Mouse (Mus musculus) embryonic facial prominence, embryonic 15.5 days (tissue): ENCODE measurements around the gene Oit3. TPM values are rescaled to one million over a fixed set of nuclear protein-coding genes. Genes with fewer than 3 reads are reported as not detected.

Experiments
- ATAC-seq: fragments of 200-750 bp; cut with Nextera tagmentation; 2 replicates; pipeline ENCODE4 v1.8.0; 2017; ENCODE audit warnings: low read depth, moderate TSS enrichment; ENCODE audit not compliant: insufficient number of reproducible peaks, low FRiP score, low TSS enrichment
- H3K27ac ChIP-seq: fragments of 300-500 bp; sonication (generic); replicated peaks from 2 replicates; pipeline ENCODE4 v1.5.1; 2015; ENCODE audit warnings: mild to moderate bottlenecking, inconsistent platforms
- H3K27me3 ChIP-seq: fragments of 300-500 bp; sonication (generic); 2 replicates; pipeline ENCODE4 v1.6.1; 2015; ENCODE audit warnings: inconsistent platforms
- H3K36me3 ChIP-seq: fragments of 300-500 bp; sonication (generic); 2 replicates; pipeline ENCODE4 v1.6.1; 2015; ENCODE audit warnings: mild to moderate bottlenecking, inconsistent platforms
- H3K4me1 ChIP-seq: fragments of 300-500 bp; sonication (generic); 2 replicates; pipeline ENCODE4 v1.6.1; 2015; ENCODE audit warnings: inconsistent platforms
- H3K4me2 ChIP-seq: fragments of 300-500 bp; sonication (generic); replicated peaks from 2 replicates; pipeline ENCODE4 v1.6.1; 2015; ENCODE audit warnings: mild to moderate bottlenecking, inconsistent platforms
- H3K4me3 ChIP-seq: fragments of 300-500 bp; sonication (generic); replicated peaks from 2 replicates; pipeline ENCODE4 v1.5.1; 2015; ENCODE audit warnings: mild to moderate bottlenecking, inconsistent platforms
- H3K9ac ChIP-seq: fragments of 300-500 bp; sonication (generic); 2 replicates; pipeline ENCODE4 v1.6.1; 2015; ENCODE audit warnings: inconsistent platforms
- H3K9me3 ChIP-seq: fragments of 300-500 bp; sonication (generic); replicated peaks from 2 replicates; pipeline ENCODE4 v1.6.1; 2016; ENCODE audit warnings: inconsistent platforms
- WGBS: fragments of 180-500 bp; shearing (Covaris S2); methylation state at CpG from one replicate; pipeline ENCODE4 v1.1.7; 2015; 5-methylcytosine and 5-hydroxymethylcytosine counted together
- polyA plus RNA-seq: library from polyadenylated mRNA; unstranded; fragments of >200 nt; fragmentation: Nextera tagmentation; extraction: Ambion mirVana; gene quantifications from 2 replicates; pipeline ENCODE4 v1.2.1, GENCODE M21; 2015

Oit3 gene
- polyA plus RNA-seq, 1 experiment from 2014 or later: 0.40 TPM

GRCm38 (mm10) chr10:59454631-59455030 is 13.1 kb upstream of the Oit3 start:
- Histone ChIP-seq H3K4me3 (no peak overlapping the region), H3K9me3 (no peaks in the 10 kb centered on the region), H3K4me2 (no peak overlapping the region), H3K4me1 (no peaks in the 10 kb centered on the region), H3K36me3 (0 out of 2 replicates have a peak, but pooled peaks cover 7% of the 10 kb centered on the region), H3K27me3 (no peaks in the 10 kb centered on the region), H3K27ac (no peak overlapping the region), H3K9ac (no peak overlapping the region)
- ATAC-seq: no peak
- 93% methylated on average over 15 of the region's 15 CpGs for WGBS

- H3K36me3 ChIP-seq: peaks cover 19% of the 10 kb centered on the region
- H3K4me3 ChIP-seq: no peak overlapping the region
- 43% methylated on average over 5 of the region's 5 CpGs for WGBS
- H3K27ac ChIP-seq: no peak overlapping the region
- peak; percentile 65; the same call in 1 of the 2 replicates for ATAC-seq
- H3K4me2 ChIP-seq: no peak overlapping the region
- no peaks in the 10 kb centered on the region for H3K4me1 ChIP-seq
- H3K9me3 ChIP-seq: no peaks in the 10 kb centered on the region
- no peak overlapping the region for H3K9ac ChIP-seq
- no peaks in the 10 kb centered on the region for H3K27me3 ChIP-seq
Measured at GRCm38 (mm10) chr10:59451839-59452238, 10.3 kb upstream of the Oit3 start.

DNA sequence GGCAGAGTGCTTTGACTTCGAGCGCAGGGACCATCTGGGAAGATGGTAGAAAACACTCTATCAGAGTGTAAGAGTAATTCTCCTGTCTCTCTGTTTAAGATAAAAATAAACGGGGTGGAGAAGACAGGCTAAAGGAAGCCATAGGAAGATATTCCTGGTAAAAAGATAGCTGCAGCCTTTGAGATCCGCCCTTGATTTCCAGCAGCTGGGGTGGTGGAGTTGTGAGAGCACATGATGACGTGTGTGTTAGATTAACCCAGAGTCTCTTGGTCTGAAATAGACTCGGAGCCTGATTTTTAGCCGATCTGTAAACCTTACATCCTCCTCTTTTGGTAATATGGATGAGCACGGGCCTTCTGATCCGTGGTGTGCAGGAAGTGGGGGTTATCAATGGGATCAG is 6.0 kb upstream of the Oit3 start:
- WGBS: 61% methylated on average over 9 of the region's 9 CpGs

GRCm38 (mm10) chr10:59446911-59447437 is 5.4 kb upstream of the Oit3 start:
- no peak overlapping the region for H3K4me2 ChIP-seq
- H3K36me3 ChIP-seq: peaks cover 13% of the 10 kb centered on the region
- H3K27me3 ChIP-seq: no peaks in the 10 kb centered on the region
- WGBS: 79% methylated on average over 10 of the region's 10 CpGs
- H3K4me1 ChIP-seq: no peaks in the 10 kb centered on the region
- ATAC-seq: no peak
- H3K9ac ChIP-seq: no peak overlapping the region
- no peaks in the 10 kb centered on the region for H3K9me3 ChIP-seq
- no peak overlapping the region for H3K4me3 ChIP-seq
- H3K27ac ChIP-seq: 0 out of 2 replicates have a peak overlapping the region, but pooled peaks have one; percentile 30

More for the DNA sequence above, 6.0 kb upstream of the Oit3 start:
- Histone ChIP-seq H3K27ac (0 out of 2 replicates have a peak overlapping the region, but pooled peaks have one; percentile 30), H3K4me2 (no peak overlapping the region), H3K4me3 (no peak overlapping the region), H3K36me3 (peaks cover 13% of the 10 kb centered on the region), H3K9ac (no peak overlapping the region), H3K27me3 (no peaks in the 10 kb centered on the region), H3K4me1 (no peaks in the 10 kb centered on the region), H3K9me3 (no peaks in the 10 kb centered on the region)
- no peak for ATAC-seq

GRCm38 (mm10) chr10:59444635-59445034 is 3.1 kb upstream of the Oit3 start:
- no peaks in the 10 kb centered on the region for H3K27me3 ChIP-seq
- no peak overlapping the region for H3K4me3 ChIP-seq
- no peak overlapping the region for H3K4me2 ChIP-seq
- H3K36me3 ChIP-seq: peaks cover 11% of the 10 kb centered on the region
- H3K4me1 ChIP-seq: peaks cover 8% of the 10 kb centered on the region
- no peak for ATAC-seq
- H3K9ac ChIP-seq: no peak overlapping the region
- no peak overlapping the region for H3K27ac ChIP-seq
- 38% methylated on average over 8 of the region's 8 CpGs for WGBS
- no peaks in the 10 kb centered on the region for H3K9me3 ChIP-seq

- no peaks in the 10 kb centered on the region for H3K9me3 ChIP-seq
- WGBS: 88% methylated on average over 3 of the region's 3 CpGs
- no peak overlapping the region for H3K4me2 ChIP-seq
- no peaks in the 10 kb centered on the region for H3K27me3 ChIP-seq
- no peak overlapping the region for H3K27ac ChIP-seq
- H3K4me3 ChIP-seq: no peak overlapping the region
- H3K4me1 ChIP-seq: peaks cover 13% of the 10 kb centered on the region
- ATAC-seq: no peak
- H3K36me3 ChIP-seq: peaks cover 9% of the 10 kb centered on the region
- no peak overlapping the region for H3K9ac ChIP-seq
Measured at GRCm38 (mm10) chr10:59444106-59444505, 2.5 kb upstream of the Oit3 start.

- ATAC-seq: no peak
- Histone ChIP-seq H3K4me3 (no peak overlapping the region), H3K4me1 (peaks cover 14% of the 10 kb centered on the region), H3K9me3 (no peaks in the 10 kb centered on the region), H3K27ac (no peak overlapping the region), H3K9ac (no peak overlapping the region), H3K4me2 (no peak overlapping the region), H3K27me3 (no peaks in the 10 kb centered on the region), H3K36me3 (peaks cover 2% of the 10 kb centered on the region; the same call in 1 of the 2 replicates)
- 49% methylated on average over 7 of the region's 7 CpGs for WGBS
Measured at GRCm38 (mm10) chr10:59443212-59443611, 1.6 kb upstream of the Oit3 start.

GRCm38 (mm10) chr10:59440177-59440576 is 1.4 kb downstream of the Oit3 start:
- Histone ChIP-seq H3K27ac (peak overlapping the region; percentile 68; the same call in 1 of the 2 replicates), H3K27me3 (no peaks in the 10 kb centered on the region), H3K9me3 (no peaks in the 10 kb centered on the region), H3K36me3 (no peaks in the 10 kb centered on the region), H3K4me1 (peaks cover 14% of the 10 kb centered on the region), H3K9ac (no peak overlapping the region), H3K4me3 (no peak overlapping the region), H3K4me2 (no peak overlapping the region)
- no peak for ATAC-seq
- 28% methylated on average over 6 of the region's 6 CpGs for WGBS

DNA sequence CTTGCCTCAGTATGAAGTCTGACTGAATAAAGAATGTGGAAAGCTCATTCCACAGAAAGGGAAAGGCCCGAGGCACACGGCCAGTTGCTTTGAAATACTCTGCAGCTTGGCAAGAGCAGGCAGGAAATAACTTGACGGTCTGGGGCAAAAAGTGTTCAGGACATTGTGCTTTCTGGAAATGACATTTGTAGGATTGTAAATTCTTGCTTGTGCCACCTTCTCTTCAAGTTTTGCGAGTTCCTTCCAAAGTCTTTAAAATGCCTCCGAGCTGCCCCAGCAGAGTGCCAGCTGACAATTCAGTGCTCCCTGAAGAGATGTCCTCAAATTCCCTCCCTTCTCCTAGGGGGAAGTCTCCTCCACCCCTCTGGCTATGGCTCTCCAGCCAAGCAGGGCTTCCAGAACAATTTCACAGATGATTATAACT is 2.1 kb downstream of the Oit3 start:
- no peak overlapping the region for H3K4me3 ChIP-seq
- H3K27ac ChIP-seq: peak overlapping the region; percentile 68
- 13% methylated on average over 5 of the region's 5 CpGs for WGBS
- no peaks in the 10 kb centered on the region for H3K9me3 ChIP-seq
- no peak overlapping the region for H3K4me2 ChIP-seq
- peaks cover 14% of the 10 kb centered on the region for H3K4me1 ChIP-seq
- no peaks in the 10 kb centered on the region for H3K36me3 ChIP-seq
- no peaks in the 10 kb centered on the region for H3K27me3 ChIP-seq
- no peak for ATAC-seq
- H3K9ac ChIP-seq: no peak overlapping the region

DNA sequence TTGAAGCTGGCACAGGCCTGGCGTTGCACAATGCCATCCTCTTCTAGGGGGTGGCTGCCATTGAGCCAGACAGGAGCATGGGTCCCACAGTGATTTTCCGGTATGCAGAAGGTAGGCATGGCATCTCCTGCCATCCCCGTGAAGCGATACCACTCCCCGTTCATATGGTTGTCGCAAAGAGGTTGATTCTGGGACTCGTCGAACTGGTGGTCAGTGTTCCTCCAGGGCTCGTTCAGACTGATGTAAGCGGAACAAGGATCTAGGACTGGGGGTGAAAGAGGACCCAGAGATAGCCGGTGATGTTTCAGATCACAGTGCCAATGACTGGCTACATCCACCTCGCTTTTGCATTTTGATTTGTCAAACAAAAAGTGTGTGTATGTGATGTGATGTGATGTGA is 2.9 kb downstream of the Oit3 start:
- Histone ChIP-seq H3K36me3 (no peaks in the 10 kb centered on the region), H3K27me3 (no peaks in the 10 kb centered on the region), H3K9me3 (no peaks in the 10 kb centered on the region), H3K27ac (no peak overlapping the region), H3K9ac (no peak overlapping the region), H3K4me2 (no peak overlapping the region), H3K4me1 (peaks cover 14% of the 10 kb centered on the region), H3K4me3 (no peak overlapping the region)
- ATAC-seq: no peak
- WGBS: 82% methylated on average over 12 of the region's 12 CpGs

- Histone ChIP-seq H3K27ac (no peak overlapping the region), H3K9ac (no peak overlapping the region), H3K4me2 (no peak overlapping the region), H3K27me3 (no peaks in the 10 kb centered on the region), H3K4me3 (no peak overlapping the region), H3K9me3 (no peaks in the 10 kb centered on the region), H3K36me3 (no peaks in the 10 kb centered on the region), H3K4me1 (peaks cover 14% of the 10 kb centered on the region)
- 94% methylated on average over 18 of the region's 18 CpGs for WGBS
- ATAC-seq: no peak
Measured at GRCm38 (mm10) chr10:59435746-59436145, 5.8 kb downstream of the Oit3 start.

DNA sequence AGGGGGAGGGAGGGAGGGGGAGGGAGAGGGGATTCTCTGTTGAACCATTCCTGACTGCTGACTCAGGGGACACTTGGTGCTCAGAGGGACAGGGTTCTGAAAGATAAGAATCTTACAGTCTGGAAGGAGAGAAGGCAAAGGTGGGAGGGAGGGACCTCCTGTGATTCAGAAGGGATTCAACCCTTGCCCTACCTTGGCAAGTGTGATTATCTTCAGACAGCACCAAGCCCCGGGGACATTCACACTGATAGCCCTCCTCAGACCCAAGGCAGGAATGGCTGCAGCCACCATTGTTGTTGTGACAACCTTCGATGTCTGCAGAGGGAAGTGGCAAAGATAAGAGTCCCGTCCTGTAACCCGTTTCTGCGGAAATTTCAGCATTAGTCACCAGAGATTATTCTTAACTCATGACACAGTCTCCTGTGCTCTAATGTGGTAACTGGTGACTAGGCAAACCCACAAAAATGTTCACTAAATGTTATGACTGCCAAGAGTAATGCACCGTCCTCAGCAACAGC is 10.8 kb downstream of the Oit3 start:
- Histone ChIP-seq H3K4me3 (no peak overlapping the region), H3K9me3 (no peaks in the 10 kb centered on the region), H3K9ac (no peak overlapping the region), H3K36me3 (no peaks in the 10 kb centered on the region), H3K27me3 (no peaks in the 10 kb centered on the region), H3K4me2 (no peak overlapping the region), H3K27ac (no peak overlapping the region), H3K4me1 (no peaks in the 10 kb centered on the region)
- 44% methylated on average over 6 of the region's 6 CpGs for WGBS
- no peak for ATAC-seq
